Mouse (Mus musculus): ENCODE results near the gene Mpp4. TPM values are rescaled to one million over a fixed set of nuclear protein-coding genes. Genes with fewer than 3 reads are reported as not detected.

Gene Mpp4
- total RNA-seq, 4 experiments from 2014 or later: 0.15 to 0.38 (median 0.24) TPM; not detected in 1

GRCm38 (mm10) chr1:59167654-59168425 lies 4.7 kb upstream of the Mpp4 start:
- no peak for DNase-seq

- no peak for DNase-seq
These were observed 3.2 kb upstream of the Mpp4 start for GRCm38 (mm10) chr1:59166232-59166905.

- DNase-seq: no peak
These were observed 729 bp upstream of the Mpp4 start for GRCm38 (mm10) chr1:59163918-59164317.

GRCm38 (mm10) chr1:59162309-59163024 lies 722 bp downstream of the Mpp4 start:
- DNase-seq: no peak

GRCm38 (mm10) chr1:59161396-59161795 lies 1.8 kb downstream of the Mpp4 start:
- no peak for DNase-seq

- DNase-seq: no peak
These were observed 2.3 kb downstream of the Mpp4 start for GRCm38 (mm10) chr1:59160871-59161270.

GRCm38 (mm10) chr1:59159136-59159535 lies 4.1 kb downstream of the Mpp4 start:
- DNase-seq: no peak

GRCm38 (mm10) chr1:59158498-59158897 lies 4.7 kb downstream of the Mpp4 start:
- DNase-seq: no peak

- no peak for DNase-seq
These were observed 5.3 kb downstream of the Mpp4 start for GRCm38 (mm10) chr1:59157846-59158245.

GRCm38 (mm10) chr1:59152346-59152745 lies 10.8 kb downstream of the Mpp4 start:
- DNase-seq: no peak

- DNase-seq: no peak
These were observed 12.6 kb downstream of the Mpp4 start for GRCm38 (mm10) chr1:59150542-59150941.

- no peak for DNase-seq
These were observed 18.6 kb downstream of the Mpp4 start for GRCm38 (mm10) chr1:59144543-59144942.

- peak; percentile 20 for DNase-seq
These were observed 20.4 kb downstream of the Mpp4 start for GRCm38 (mm10) chr1:59142809-59143208.

GRCm38 (mm10) chr1:59134419-59134818 lies 28.8 kb downstream of the Mpp4 start:
- no peak for DNase-seq

- no peak for DNase-seq
These were observed 34.3 kb downstream of the Mpp4 start for GRCm38 (mm10) chr1:59128879-59129278.

- no peak for DNase-seq
These were observed 37.6 kb downstream of the Mpp4 start for GRCm38 (mm10) chr1:59125558-59125957.

GRCm38 (mm10) chr1:59119720-59120457 lies 43.3 kb downstream of the Mpp4 start, which contains the start of gene Tmem237:
Tmem237 (minus strand) TSS chr1:59120408.
- DNase-seq: peak; percentile 91

GRCm38 (mm10) chr1:59110524-59110923 lies 52.7 kb downstream of the Mpp4 start:
- no peak for DNase-seq

GRCm38 (mm10) chr1:59102071-59102470 lies 61.1 kb downstream of the Mpp4 start:
- no peak for DNase-seq

- DNase-seq: no peak
These were observed 62.2 kb downstream of the Mpp4 start for GRCm38 (mm10) chr1:59101020-59101419.

GRCm38 (mm10) chr1:59094705-59095104 lies 68.5 kb downstream of the Mpp4 start, which contains the start of gene C2cd6:
C2cd6 (minus strand) TSS chr1:59094900.
- no peak for DNase-seq
